Mouse (Mus musculus): Measurements from ENCODE around the gene Ptcd1. TPM values are rescaled to one million over a fixed set of nuclear protein-coding genes. Genes with fewer than 3 reads are reported as not detected.
"Not testable (repeated sequence)": the region's sequence is repeated elsewhere in the genome, so short reads cannot be mapped to it uniquely, and the experiment has no call there.

The Ptcd1 gene
- 19.7 and 22.4 TPM in 2 replicates for polyA plus RNA-seq (2015; fragmentation: Nextera tagmentation; extraction: Ambion mirVana)

DNA sequence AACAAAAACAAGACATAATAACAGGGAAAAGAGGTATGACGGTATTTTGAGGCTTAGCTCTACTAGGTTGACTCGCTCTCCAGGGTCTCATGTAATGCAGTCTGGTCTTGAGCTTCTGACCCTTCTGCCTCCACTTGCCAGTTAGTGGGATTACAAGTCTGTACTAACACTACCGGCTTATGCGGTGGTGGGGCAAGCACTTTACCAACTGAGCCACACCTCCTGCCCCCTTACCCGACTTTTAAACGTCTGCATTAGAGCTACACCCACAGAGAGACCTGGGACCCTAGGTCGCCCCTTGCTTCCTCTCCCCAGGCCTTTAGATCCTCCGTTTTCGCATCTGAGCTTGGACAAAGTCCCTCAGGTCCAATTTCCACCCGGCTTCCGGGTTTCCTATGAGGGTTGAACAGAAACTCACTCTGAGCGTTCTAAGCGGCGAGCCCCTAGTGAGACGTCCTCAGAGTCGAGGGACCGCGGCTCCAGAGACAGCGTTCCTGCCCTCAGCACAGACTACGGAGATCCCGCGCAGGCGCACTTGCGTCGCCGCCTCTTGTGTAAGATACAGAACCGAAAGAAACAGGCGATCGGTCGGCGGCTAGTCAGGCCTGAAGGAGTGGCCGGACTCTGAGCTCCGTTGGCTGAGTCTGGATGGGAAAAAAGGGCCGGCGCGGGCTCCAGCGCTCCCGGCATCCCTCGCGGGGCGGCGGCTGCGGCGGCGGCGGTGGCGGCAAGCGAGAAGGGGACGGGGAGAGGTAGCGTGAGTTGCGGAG is at the start of gene Ptcd1, which contains the start of gene Cpsf4:
Gene Ptcd1 (minus strand): TSS at position 573 of the 770 bp plus-strand sequence.
Gene Cpsf4 (plus strand): TSS at position 678 of the 770 bp plus-strand sequence.
- ATAC-seq (ENCODE audit: low FRiP score, low read depth), result peak; percentile 93
- peak within 1 kb of the TSS; percentile 92 for H3K4me3 ChIP-seq
- H3K27me3 ChIP-seq, result no peaks in the 10 kb centered on the region
- H3K9ac ChIP-seq, result peak within 1 kb of the TSS; percentile 96
- H3K36me3 ChIP-seq, result peaks cover 23% of the 10 kb centered on the region
- H3K4me1 ChIP-seq (replicated peaks), result peaks cover 25% of the 10 kb centered on the region
- no peaks in the 10 kb centered on the region for H3K9me3 ChIP-seq
- peak within 1 kb of the TSS; percentile 94 for H3K4me2 ChIP-seq
- under 1% methylated on average over 49 of the region's 51 CpGs for WGBS
- H3K27ac ChIP-seq (replicated peaks), result peak within 1 kb of the TSS; percentile 84

DNA sequence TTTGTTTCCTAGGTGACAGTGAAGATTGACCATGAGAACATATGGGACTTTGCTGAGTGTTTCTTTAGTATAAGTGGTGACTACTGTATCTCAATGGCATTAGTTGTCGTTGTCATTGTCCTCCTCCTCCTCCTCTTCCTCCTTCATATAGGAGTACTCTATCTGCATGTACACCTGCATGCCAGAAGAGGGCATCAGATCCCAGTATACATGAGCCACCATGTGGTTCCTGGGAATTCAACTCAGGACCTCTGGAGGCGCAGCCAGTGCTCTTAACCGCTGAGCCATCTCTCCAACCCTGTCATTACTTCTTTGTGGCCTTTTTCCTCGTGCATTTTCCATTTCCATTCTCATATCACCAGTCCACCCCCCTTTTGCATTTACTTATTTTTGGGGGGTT is 47.8 kb upstream of the Ptcd1 start:
- Histone ChIP-seq H3K27ac (replicated peaks) (no peak overlapping the region), H3K27me3 (no peaks in the 10 kb centered on the region), H3K4me1 (replicated peaks) (no peaks in the 10 kb centered on the region), H3K9ac (no peak overlapping the region), H3K4me2 (no peak overlapping the region), H3K36me3 (peaks cover 43% of the 10 kb centered on the region), H3K4me3 (no peak overlapping the region), H3K9me3 (no peaks in the 10 kb centered on the region)
- WGBS, result 71% methylated on average over 4 of the region's 4 CpGs
- ATAC-seq (ENCODE audit: low FRiP score, low read depth), result no peak

DNA sequence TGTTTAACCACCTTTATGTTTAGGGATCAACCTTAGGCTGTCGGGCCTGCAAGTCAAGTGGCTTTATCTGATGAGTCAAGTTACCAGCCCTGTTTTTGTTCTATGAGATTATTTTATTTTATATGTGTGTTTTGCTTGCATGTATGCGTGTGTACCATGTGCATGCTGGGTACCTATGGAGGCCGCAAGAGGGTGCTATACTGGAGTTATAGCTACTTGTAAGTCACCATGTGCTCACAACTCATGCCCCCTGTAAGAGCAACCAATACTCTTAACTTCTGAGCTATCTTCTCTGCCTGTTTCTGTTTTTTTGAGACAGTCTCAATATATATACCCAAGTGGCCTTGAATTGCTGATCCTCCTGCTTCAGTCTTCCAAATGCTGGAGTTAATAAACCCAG is 46.6 kb upstream of the Ptcd1 start:
- H3K9ac ChIP-seq, result no peak overlapping the region
- H3K9me3 ChIP-seq, result no peaks in the 10 kb centered on the region
- H3K27me3 ChIP-seq, result no peaks in the 10 kb centered on the region
- 94% methylated on average over 3 of the region's 3 CpGs for WGBS
- no peak overlapping the region for H3K4me3 ChIP-seq
- no peak overlapping the region for H3K27ac ChIP-seq (replicated peaks)
- H3K4me1 ChIP-seq (replicated peaks), result no peaks in the 10 kb centered on the region
- H3K4me2 ChIP-seq, result no peak overlapping the region
- ATAC-seq (ENCODE audit: low FRiP score, low read depth), result no peak
- H3K36me3 ChIP-seq, result peaks cover 37% of the 10 kb centered on the region

DNA sequence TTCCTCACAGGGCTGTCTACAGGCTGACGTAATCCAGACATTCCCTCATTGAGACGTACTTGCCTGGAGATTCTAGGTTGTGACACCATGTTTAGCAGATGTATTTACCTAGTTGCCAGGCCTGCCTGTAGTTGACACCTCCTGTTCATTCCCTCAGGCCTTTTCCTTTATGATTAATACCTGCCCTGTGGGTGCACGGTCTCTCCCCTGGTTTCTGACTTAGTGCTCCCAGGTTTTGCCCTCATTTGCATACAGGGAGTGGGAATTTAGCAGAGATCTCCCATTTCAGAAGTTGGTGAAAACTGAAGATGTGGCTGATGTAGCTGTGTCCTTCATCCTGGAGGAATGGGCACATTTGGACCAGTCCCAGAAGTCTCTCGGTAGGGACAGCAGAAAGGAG is 45.3 kb upstream of the Ptcd1 start:
- 94% methylated on average over 4 of the region's 4 CpGs for WGBS
- peaks cover 30% of the 10 kb centered on the region for H3K36me3 ChIP-seq

GRCm38 (mm10) chr5:145211340-145211739 is 44.4 kb upstream of the Ptcd1 start:
- no peaks in the 10 kb centered on the region; the same call in 1 of the 2 replicates for H3K4me1 ChIP-seq (replicated peaks)
- no peak overlapping the region for H3K27ac ChIP-seq (replicated peaks)
- no peak overlapping the region for H3K4me3 ChIP-seq
- 97% methylated on average over 4 of the region's 4 CpGs for WGBS
- H3K36me3 ChIP-seq, result peaks cover 30% of the 10 kb centered on the region
- no peak overlapping the region for H3K4me2 ChIP-seq
- no peaks in the 10 kb centered on the region for H3K27me3 ChIP-seq
- H3K9ac ChIP-seq, result no peak overlapping the region
- no peak for ATAC-seq (ENCODE audit: low FRiP score, low read depth)
- H3K9me3 ChIP-seq, result no peaks in the 10 kb centered on the region

More for the DNA sequence above, 45.3 kb upstream of the Ptcd1 start:
- ATAC-seq (ENCODE audit: low FRiP score, low read depth), result no peak
- Histone ChIP-seq H3K4me3 (no peak overlapping the region), H3K4me1 (replicated peaks) (no peaks in the 10 kb centered on the region), H3K27ac (replicated peaks) (no peak overlapping the region), H3K27me3 (no peaks in the 10 kb centered on the region), H3K9ac (no peak overlapping the region), H3K4me2 (no peak overlapping the region), H3K9me3 (no peaks in the 10 kb centered on the region)

GRCm38 (mm10) chr5:145208391-145208790 is 41.5 kb upstream of the Ptcd1 start:
- H3K4me3 ChIP-seq; ATAC-seq (ENCODE audit: low FRiP score, low read depth); H3K27me3 ChIP-seq; H3K9me3 ChIP-seq; H3K4me2 ChIP-seq; H3K27ac ChIP-seq (replicated peaks); H3K9ac ChIP-seq: not testable (repeated sequence)
- peaks cover 13% of the 10 kb centered on the region for H3K4me1 ChIP-seq (replicated peaks)
- WGBS, result 52% methylated on average over 11 of the region's 11 CpGs
- peaks cover 23% of the 10 kb centered on the region for H3K36me3 ChIP-seq

DNA sequence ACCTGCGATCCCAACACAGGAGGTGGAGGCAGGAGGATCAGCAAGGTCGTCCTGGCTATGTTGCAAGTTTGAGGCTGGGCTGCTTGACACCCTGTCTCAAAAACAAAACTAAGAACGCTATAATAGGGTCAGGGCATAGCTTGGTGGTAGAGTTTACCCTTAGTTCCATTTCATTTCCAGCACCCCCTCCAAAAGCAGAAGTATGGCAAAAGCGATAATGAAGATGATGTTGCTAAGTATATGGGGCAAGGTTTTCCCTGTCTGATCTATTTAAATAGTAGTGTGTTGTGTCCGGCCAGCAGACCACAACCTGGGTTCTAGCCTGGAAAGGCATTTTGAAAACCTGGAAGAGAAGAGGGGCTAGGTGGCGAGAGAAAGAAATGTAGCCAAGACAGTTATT is 41.0 kb upstream of the Ptcd1 start:
- Histone ChIP-seq H3K4me1 (replicated peaks) (peaks cover 13% of the 10 kb centered on the region), H3K4me3 (no peak overlapping the region), H3K27ac (replicated peaks) (no peak overlapping the region), H3K27me3 (no peaks in the 10 kb centered on the region), H3K4me2 (no peak overlapping the region), H3K9ac (no peak overlapping the region), H3K36me3 (peaks cover 21% of the 10 kb centered on the region), H3K9me3 (no peaks in the 10 kb centered on the region)
- ATAC-seq (ENCODE audit: low FRiP score, low read depth), result no peak
- WGBS, result 90% methylated on average over 6 of the region's 6 CpGs

GRCm38 (mm10) chr5:145207385-145207784 is 40.5 kb upstream of the Ptcd1 start:
- ATAC-seq (ENCODE audit: low FRiP score, low read depth), result no peak
- H3K9ac ChIP-seq, result no peak overlapping the region
- no peaks in the 10 kb centered on the region for H3K9me3 ChIP-seq
- H3K4me1 ChIP-seq (replicated peaks), result peaks cover 13% of the 10 kb centered on the region
- no peak overlapping the region for H3K27ac ChIP-seq (replicated peaks)
- H3K36me3 ChIP-seq, result peaks cover 18% of the 10 kb centered on the region
- no peak overlapping the region for H3K4me3 ChIP-seq
- no peaks in the 10 kb centered on the region for H3K27me3 ChIP-seq
- 97% methylated on average over 6 of the region's 6 CpGs for WGBS
- H3K4me2 ChIP-seq, result no peak overlapping the region

DNA sequence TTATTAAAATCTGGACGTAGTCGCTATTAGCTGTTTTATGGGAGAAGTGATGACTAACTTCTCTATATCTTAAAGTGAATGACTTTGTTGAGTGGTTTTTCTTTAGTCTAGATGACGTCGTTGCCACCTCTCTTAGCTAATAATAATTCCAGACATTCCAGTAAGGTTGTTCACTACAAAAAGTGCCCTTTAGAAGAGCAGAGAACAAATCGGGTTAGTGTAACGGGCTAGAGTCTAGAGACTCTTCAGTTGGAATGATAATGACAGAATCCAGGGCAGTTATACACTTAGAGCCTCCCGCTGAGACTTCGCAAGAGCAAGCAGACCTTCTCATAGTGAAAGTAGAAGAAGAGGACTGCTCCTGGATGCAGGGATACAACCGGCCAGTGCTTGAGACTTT is 38.1 kb upstream of the Ptcd1 start:
- Histone ChIP-seq H3K27ac (replicated peaks) (no peak overlapping the region), H3K27me3 (no peaks in the 10 kb centered on the region), H3K9ac (peak overlapping the region; percentile 49), H3K4me3 (peak overlapping the region; percentile 52), H3K4me1 (replicated peaks) (peaks cover 25% of the 10 kb centered on the region), H3K36me3 (peaks cover 4% of the 10 kb centered on the region; the same call in 1 of the 2 replicates), H3K9me3 (no peaks in the 10 kb centered on the region), H3K4me2 (peak overlapping the region; percentile 63)
- WGBS, result 25% methylated on average over 9 of the region's 9 CpGs
- ATAC-seq (ENCODE audit: low FRiP score, low read depth), result no peak

DNA sequence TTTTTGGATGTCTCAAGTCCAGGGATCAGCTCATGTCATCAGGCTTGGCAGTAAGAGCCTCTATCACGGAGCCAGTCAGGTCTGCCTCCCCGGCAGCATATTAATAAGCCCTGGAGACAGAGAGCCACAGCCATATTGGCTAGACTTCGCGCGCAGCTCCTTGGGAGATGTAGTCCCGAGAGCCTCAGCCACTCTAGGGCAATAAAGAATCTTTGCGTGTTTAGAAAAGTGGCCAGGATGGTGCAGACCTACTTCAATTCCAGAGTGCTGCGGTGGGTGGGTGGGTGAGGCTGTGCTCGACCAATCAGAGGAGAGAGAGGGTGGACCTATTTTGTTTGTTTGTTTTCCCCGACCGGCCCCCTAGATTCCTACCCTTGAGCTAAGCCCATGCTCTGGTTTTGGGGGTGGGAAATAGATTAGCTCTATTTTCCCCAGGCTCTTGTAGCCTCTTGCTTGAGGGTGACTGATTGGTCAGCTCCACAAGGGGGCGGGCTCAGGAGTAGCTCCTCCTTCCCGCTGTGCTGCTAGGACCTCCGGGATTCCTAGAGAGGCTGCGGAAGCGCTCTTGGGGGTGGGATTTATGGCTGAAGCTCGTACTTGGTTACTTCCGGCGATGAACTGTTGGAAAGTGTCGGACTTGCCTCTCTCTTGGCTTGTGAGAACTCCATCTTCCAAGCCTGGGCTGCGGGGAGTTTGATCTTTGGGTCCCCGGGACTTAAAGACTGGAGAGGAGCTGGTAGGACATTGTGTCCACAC is 37.2 kb upstream of the Ptcd1 start, which contains the start of gene Zkscan5:
Gene Zkscan5 (plus strand): TSS at position 627 of the 756 bp plus-strand sequence.
- peak; percentile 95 for ATAC-seq (ENCODE audit: low FRiP score, low read depth)
- Histone ChIP-seq H3K4me3 (peak within 1 kb of the TSS; percentile 52), H3K36me3 (peaks cover 4% of the 10 kb centered on the region; the same call in 1 of the 2 replicates), H3K9ac (peak within 1 kb of the TSS; percentile 49), H3K4me2 (peak within 1 kb of the TSS; percentile 63), H3K4me1 (replicated peaks) (peaks cover 30% of the 10 kb centered on the region), H3K27me3 (no peaks in the 10 kb centered on the region), H3K27ac (replicated peaks) (peak within 1 kb of the TSS; percentile 87), H3K9me3 (no peaks in the 10 kb centered on the region)
- under 1% methylated on average over 22 of the region's 22 CpGs for WGBS

DNA sequence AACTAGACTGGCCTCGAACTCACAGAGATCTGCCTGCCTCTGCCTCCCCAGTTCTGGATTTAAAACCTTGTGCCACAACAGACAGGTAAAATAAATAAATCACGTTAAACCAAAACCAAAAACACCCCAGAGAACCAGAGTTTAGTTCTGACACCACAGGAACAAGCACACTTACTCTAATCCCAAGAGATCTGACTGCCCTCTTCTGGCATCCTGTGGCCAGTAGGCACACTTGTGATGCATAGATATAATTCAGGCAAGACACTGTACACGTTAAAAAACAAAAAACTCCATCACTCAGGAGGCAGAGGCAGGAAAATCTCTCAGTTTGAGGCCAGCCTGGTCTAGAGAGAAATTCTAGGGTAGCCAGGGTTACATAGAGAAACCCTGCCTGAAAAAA is 35.5 kb upstream of the Ptcd1 start:
- no peak overlapping the region for H3K4me2 ChIP-seq
- no peak overlapping the region for H3K9ac ChIP-seq
- no peak overlapping the region for H3K27ac ChIP-seq (replicated peaks)
- H3K4me3 ChIP-seq, result no peak overlapping the region
- H3K36me3 ChIP-seq, result peaks cover 3% of the 10 kb centered on the region; the same call in 1 of the 2 replicates
- WGBS, result 41% methylated on average over 3 of the region's 3 CpGs
- H3K9me3 ChIP-seq, result no peaks in the 10 kb centered on the region
- no peak for ATAC-seq (ENCODE audit: low FRiP score, low read depth)
- H3K4me1 ChIP-seq (replicated peaks), result peaks cover 30% of the 10 kb centered on the region
- H3K27me3 ChIP-seq, result no peaks in the 10 kb centered on the region

Data from hindbrain, embryonic 15.5 days (tissue).